Mouse (Mus musculus): ENCODE measurements at regions not wholly inside any gene's neighbourhood (a gene's known extent, or its start where the extent isn't known, plus 50 kb on each side); places are given as distances from the start of the nearest gene placed in this dataset.

DNA sequence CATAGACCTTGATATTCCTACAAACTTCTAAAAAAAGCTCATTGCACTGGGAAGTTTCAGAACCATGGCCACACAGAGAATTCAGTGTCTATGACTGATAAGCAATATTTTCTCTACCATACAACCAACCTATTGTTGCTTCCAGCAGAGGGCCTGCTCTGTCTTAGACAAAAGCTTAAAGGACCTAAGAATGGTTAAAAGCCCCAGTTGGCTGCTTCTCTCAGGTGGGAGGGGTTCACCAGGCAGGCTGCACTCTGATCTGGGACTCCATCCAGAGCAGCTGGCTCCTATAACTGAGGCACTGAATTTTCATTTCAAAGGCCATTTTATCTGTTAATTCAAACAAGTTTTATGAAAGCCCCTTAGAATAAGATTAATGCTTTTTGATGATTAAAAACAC lies 82.1 kb upstream of the Impad1 start:
- DNase-seq = peak; percentile 22

DNA sequence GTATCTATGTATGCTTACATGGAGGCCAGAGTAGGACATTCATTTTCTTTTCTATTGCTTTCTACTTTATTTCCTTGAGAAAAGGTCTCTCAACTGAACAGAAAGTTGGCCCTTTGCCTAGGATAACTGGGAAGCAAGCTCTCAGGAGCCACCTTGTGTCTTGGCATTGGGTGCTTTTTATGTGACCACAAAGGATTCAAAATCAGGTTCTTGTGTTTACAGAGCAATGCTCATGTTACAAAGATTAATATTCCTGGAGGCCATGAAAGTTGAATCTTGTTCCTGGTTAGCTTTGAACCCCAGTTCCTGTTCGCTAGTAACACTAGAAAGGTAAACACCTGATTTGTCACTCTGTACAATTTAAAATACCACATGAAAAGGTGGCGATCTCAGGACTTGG lies 65.2 kb upstream of the Impad1 start:
- DNase-seq = no peak
